Mouse (Mus musculus): ENCODE data around the gene Tekt3.
A peak's percentile ranks its signal among the peaks of the same experiment; 100 is the strongest.

Gene Tekt3

DNA sequence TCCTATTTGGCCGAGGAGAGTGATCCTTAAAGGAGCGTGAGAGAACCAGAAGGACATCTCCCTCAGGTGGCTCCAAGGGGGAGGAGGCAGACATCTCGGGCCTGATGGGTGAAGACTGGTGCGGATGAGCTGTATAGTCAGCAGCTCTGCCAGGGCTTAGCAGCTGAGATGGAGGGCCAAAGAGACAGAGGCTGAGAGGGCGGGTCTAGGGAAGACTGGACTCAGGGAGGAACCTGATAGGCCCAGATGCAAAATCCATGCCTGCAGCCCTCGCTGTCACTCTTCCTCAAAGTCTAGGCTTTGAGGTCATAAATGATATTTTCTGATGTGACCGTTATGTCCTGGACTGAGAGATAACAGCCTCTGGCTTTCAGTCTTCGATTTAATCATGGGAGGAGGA lies 65.5 kb downstream of the Tekt3 start:
- DNase-seq, result no peak

DNA sequence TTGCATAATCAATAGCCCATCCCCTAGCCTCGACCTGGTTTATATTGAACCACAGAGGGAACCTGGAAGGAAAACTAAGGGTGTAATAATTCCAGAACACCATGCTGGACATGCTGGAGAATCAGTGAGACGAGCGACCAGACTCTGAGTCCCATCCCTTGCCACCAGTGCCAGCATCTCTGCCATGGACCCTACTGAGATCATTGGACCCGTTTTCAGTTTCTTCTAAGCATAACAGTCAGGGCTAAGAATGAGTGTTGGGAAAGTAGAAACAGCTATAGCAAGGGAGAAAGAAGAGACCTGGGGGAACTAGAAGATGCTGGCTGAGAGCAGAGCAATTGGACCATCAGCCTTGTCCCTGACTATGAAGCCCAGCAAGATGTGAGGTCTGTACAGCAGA lies 66.1 kb downstream of the Tekt3 start:
- DNase-seq, result no peak

DNA sequence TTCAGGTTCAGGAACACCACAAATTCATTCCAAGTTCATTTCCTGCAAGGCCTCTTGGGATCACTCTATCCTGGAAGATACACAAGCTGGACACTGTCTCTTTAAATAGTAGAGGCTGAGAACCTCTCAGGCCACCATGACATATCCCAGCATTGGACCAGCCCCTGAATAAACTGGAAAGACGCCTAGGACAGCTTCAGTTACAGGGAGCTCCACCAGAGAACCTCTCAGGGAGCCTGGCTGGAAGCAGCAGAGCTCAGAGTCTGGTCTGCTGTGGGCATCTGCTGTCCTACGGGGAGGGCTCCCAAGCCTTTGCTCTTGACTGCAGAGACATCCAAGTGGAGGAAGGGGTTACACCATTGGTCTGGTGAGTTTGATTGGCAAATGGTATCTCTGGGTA lies 67.3 kb downstream of the Tekt3 start, which contains the start of gene Pmp22:
Gene Pmp22, plus strand, starts transcription at position 199 of the 400 bp plus-strand sequence.
- DNase-seq, result no peak

DNA sequence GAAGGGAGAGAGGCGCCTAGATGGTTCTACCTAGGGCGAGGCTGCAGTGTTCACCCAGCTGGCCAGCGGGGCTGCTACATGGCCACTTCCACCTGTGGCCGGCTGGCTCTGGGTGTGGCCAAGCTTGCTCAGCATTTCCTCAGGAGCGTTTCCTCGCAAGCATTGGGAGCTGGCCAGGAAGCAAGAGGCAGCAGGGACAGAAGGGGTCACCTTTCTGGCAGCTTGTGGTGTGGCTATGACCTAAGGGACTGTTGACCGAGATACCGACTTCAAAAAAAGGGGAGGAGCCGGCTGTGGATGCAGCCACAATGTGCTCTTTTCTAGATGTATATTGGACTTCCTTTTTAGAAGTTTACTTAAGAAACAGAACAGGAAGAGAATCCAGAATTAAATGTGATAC lies 67.9 kb downstream of the Tekt3 start:
- peak in 1 of 2 experiments; percentile 15 for DNase-seq

DNA sequence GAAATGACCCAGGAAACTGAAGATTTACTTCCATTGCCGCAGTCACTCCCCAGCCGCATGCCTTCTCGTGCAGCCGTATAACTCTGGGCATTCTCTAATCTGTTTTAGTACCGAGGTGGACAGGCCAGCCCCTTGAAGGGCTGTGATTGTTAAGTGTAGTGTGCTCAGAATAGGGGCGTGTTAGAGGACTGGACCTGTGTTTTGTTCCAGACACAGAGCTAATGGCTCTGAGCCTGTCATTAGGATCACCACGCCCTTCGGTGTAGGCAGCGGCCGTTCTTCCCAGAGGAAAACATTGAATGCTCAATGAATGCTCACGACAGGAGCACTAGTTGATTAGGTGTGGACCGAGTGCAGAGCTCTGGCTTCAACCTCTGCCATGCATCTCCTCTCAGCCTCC lies 68.4 kb downstream of the Tekt3 start:
- no peak for DNase-seq

DNA sequence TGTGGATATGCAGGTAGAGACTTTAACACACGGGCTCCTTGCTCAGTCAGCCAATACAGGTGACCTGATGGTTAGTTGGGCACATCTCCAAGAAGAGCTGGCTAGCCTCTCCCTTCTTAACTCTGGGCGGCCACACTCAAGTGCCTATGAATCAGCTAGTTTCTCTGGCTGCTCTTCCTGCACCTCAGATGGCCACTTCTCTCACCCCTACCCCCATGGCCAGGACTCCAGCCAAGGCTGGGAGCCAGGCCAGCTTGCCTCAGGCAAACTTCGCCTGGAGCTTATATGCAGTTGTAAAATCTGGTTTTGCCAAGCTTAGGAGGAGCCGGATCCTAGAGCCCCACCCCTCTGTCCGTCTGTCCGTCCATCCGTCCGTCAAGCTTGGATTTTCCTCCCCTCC lies 69.0 kb downstream of the Tekt3 start:
- peak; percentile 79 to 88 for DNase-seq

DNA sequence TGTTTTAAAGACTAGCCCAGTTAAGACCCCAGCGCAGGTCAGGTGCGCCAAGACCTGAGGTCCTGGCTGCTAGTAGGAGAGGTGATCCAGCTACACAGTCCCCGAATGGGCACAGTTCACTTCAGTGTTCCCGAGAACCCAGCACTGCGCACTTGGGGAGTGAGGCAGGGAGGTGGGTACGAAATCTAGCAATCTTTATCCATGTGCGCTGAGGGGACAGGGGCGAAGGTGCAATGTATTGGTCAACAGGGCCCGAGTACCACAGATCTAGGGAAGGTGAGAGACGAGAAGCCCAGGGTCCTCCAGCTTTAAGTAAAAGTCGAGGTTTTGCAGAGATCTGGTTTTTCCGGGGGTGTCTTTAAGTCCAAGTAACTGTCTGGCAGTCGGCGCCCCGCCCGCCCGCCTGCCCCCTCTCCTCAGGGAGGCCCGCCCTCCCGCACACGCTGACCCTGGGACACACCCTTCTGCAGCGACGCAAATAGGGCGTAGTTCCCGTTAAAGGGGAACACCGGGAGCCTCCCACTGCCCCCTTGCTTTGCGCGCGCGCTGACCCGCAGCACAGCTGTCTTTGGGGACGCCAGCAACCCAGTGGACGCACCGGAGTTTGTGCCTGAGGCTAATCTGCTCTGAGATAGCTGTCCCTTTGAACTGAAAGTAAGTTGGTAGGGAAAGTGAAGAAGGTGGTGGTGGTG lies 69.7 kb downstream of the Tekt3 start:
- peak in 1 of 2 experiments; percentile 27 for DNase-seq

DNA sequence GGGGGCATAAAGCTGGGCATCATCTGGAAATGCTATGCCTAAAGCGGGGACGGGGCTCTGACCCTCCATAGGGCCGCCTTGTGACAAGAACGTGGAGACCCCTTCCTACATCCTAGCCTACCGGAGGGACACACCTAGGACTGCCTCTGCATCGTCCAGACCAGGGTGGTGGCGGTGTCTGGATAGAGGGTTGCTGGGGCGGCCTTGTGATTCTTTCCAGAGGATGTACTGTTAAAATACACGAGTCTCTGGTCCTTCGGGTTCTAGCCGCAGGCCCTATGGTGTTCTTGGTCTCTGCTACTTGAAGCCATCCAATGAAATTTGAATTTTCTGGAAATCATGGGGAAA lies 70.2 kb downstream of the Tekt3 start:
- DNase-seq, result no peak

DNA sequence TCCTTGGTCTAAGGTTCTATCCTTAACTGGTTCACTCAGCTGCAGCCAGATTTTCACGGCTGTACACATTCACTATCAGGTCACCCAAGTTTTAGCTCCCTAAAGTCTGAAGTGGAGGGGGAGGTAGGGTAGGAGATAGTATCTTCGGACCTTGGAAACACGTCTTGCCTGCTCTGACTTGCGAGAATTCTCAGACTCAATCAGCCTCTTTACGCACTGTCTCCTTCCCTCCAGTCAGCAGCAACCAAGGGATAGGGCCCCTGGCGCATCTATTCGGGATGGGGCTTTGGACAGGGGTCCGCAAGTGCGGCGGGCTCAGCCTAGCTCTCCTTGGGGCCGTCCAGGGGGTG lies 70.7 kb downstream of the Tekt3 start:
- DNase-seq, result no peak

DNA sequence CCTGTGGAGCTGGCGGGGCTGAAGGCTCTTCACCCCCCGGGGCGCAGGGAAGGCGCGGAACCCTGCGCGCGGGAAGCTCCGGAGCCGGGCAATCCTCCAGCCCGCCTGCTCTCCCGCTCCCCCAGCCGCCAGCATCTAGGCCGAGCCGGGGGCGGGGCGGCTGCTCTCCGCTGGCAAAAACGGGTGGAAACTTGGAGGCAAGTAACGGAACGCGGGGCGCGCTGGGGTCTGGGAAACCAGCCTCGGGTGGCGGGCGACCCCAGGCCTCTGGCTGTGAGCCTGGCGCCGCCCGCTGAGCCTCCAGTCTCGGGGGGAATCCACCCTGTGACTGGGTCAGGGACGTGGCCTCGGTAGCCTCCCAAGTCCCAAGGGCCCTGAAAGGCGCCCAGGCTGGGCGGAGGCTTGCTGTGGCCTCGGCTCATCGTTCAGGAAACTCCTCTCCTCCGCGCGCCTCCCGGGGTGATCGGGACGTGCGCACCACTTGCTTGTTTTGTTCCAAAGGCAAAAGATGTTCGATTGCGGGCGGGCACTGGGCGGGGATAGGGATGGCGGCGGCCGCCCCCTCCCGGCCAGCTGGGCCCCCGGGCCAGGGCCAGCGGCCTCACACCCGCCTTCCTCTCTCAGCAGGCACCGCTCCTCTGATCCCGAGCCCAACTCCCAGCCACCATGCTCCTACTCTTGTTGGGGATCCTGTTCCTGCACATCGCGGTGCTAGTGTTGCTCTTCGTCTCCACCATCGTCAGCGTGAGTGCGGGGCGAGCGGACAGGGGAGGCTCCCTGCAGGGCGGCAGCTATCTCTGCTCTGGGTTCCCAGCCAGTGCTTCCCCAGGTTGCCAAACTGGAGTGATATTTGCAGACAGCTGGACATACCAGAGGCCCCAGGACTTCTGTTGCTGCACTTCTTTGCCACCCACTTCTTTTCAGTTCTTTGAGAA lies 71.3 kb downstream of the Tekt3 start:
- DNase-seq, result peak; percentile 57 to 73

DNA sequence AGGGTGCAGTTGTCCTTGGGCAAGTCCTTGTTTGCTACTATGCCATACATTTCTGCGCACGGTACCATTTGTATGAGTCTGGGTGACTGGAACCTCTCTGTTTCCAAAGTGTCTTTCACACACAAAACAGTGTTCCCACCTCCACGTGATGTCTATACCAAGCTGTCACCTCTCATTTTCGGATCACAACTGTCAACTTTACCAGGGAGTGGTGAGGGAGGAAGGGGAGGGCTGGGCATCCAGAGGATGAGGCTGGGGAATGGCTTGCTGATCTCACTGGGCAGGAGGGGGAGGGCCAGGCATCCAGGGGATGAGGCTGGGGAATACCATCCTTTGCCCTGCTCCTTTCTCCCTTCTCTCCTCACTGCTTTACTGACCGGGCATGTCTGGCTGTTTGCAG lies 72.6 kb downstream of the Tekt3 start:
- DNase-seq, result no peak

DNA sequence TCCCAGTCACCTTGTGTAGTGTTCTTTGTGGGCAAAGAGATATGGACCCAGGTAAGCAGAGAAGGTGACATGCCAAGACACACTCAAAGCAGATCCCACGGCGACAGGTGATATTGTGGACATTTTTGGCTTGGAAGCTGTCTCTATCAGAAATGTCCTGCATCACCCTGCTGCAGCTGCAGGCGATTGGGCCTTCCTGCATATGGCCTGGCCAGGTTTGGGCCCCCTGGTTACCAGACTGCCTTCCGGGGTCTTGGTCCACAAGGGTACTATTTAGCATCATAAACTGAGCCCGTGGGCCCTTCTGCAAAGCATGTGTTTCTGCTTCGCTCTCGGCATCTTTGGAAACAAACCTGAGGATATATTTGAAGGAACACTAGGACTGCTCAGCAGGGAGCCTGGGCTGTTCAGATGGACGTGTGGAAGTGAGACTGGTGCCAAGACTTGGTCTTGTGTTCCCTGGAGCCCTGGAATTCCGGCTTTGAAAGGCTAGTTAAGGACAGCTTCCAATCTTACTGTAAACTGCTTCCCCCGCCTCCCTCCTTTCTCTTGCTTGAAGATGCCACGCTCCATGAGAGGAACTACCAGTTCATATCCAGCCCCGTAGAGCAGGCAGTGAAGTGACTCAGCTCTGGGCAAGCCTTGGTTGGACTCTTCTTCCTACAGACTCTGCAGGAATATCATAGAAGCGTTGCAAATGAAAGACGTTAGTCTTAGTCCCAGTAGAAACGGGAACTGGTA lies 73.5 kb downstream of the Tekt3 start:
- DNase-seq, result peak; percentile 15 to 27

DNA sequence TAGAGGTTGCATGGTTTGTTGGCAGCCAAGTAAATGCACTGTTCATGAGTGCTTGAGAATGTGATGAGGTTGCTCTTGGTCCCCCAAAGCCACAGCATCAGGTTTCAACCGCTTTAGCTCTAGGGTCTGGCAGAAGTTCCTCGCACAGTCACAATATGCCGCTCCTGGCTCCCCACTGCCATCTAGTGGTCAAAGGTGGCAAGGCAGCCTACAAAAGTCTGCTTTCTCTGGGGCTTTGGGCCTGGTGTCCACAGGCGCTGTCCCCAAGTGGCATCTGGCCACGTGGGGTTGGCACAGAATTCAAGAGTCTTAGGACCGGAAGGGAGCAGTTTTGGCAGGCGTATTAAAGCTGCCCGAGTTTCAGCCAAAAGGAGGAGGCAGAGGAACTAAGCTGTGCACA lies 74.2 kb downstream of the Tekt3 start:
- peak; percentile 93 to 95 for DNase-seq

DNA sequence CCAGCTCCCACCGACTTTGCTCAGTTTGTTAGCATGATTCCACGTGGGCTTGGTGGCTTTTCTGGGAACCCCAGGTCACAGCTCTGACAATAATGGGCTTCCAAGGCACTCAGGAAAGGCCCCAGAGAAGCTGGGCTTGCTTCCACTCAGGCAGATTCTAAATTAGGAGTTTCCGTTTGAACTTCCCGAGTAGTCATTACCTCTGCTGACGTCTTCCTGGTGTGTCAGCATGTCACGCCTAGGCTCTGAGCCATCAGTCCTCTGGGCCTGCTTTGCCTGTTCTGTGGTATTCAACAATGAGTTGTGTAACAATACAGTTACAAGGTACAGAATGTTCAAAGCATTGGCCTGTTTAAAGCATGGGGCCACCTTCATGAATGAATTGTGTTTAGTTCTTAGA lies 74.8 kb downstream of the Tekt3 start:
- no peak for DNase-seq

DNA sequence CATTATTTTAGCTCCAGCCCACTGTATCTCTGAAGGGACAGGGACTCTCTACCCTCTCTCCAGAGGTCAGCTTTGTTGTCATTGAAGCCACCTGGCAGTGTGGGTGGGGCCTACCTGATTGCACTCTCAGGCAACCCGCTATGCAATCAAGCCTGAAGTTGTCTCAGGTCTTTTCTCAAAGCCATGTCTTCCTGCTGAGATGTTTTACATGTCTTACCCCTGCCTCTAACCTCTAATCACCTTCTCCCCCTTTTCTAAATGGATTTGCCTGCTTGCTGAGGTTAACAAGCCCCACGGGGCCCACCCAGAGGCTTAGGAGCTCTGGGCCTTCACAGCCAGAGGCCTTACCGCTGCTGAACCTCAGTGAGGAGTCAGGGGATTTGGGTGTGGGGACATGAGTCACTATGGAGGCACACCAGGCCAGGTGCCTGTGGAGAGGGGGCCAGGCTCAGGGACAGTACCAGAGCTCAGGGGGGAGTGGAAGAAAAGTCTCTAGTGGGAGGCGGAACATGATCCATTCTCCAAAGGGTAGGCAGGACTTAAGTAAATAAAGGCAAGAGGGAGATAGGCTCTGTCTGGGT lies 75.5 kb downstream of the Tekt3 start:
- DNase-seq, result no peak

DNA sequence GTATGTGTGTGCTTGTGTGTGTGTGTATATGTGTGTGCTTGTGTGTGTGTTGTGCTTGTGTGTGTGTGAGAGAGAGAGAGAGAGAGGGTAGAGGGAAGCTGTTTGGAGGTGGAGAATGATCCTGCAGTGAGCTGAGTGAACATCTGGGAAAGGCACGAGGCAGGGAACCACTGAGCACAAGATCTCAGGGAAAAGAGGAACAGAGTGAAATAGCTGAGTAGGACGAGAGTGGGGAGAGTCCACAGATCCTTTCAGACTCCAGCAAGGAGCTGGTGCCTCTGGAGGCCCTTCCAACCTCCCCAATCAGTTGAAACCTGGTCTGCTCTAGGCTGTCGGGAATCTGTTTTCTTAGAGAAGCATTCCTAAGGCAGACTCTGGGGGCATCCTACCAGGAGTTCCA lies 77.3 kb downstream of the Tekt3 start:
- no peak for DNase-seq

DNA sequence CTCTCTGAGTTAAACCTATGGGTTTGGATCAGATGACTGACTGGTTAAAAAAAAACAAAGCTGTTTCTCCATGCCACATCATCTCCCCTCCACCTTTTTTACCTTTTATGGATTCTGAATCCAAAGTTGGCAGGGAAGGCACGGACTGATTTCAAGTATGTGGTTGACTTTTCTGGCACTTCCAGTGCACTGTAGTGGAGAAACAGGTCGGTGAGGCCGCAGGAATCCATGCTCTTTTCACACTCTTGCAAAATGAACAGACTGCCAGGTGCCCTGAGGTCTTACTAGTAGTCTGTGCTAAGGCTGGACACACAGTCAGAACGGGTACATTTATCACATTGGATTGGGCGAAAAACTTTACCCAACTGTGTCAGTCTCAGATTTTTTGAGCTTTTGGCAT lies 80.9 kb downstream of the Tekt3 start:
- no peak for DNase-seq

DNA sequence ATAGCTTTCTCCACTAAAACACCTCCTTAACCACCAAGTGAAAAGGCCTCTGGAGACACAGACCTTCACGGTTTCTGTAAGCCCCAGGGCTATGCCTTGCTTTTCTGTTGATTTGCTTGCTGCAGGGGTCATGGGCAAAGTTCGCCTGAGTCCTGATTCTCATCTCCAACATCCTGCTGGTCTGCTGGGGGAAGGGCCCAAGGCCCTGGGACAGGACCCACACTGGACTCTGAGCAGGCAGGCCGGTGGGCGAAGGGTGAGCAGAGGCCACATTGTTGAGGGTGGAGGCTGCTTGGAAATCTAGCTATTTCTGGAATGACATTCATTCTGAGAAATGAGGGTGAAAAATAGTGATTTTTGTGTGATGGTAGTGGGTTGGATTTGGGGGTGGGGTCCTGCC lies 81.4 kb downstream of the Tekt3 start:
- DNase-seq, result no peak

DNA sequence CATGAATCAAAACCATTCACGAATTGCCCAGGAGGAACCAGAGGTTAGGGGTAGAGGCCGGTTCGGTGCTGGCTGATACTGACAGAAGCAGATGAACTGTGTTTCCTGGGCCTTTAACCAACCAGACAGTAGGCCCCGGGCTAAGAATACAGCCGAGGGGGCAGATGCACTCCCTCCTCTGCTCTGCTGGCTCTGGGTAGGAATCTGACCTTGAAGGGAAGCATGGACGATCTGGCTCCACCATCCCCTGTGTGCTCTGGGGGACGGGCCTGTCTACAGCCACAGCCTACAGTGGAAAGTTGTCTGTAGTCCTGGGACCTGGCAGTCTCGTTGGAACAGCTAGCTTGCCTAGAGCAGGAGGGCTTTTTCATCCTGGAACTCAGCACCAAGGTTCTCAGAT lies 82.0 kb downstream of the Tekt3 start:
- no peak for DNase-seq

Measured in cerebellum, postnatal 25 days (tissue).